Mouse (Mus musculus): Measurements from ENCODE around the gene Grem1. TPM values are rescaled to one million over a fixed set of nuclear protein-coding genes. Genes with fewer than 3 reads are reported as not detected.
A peak's percentile ranks its signal among the peaks of the same experiment; 100 is the strongest.

The Grem1 gene
- polyA plus RNA-seq, 1 experiment = 0.04 TPM

DNA sequence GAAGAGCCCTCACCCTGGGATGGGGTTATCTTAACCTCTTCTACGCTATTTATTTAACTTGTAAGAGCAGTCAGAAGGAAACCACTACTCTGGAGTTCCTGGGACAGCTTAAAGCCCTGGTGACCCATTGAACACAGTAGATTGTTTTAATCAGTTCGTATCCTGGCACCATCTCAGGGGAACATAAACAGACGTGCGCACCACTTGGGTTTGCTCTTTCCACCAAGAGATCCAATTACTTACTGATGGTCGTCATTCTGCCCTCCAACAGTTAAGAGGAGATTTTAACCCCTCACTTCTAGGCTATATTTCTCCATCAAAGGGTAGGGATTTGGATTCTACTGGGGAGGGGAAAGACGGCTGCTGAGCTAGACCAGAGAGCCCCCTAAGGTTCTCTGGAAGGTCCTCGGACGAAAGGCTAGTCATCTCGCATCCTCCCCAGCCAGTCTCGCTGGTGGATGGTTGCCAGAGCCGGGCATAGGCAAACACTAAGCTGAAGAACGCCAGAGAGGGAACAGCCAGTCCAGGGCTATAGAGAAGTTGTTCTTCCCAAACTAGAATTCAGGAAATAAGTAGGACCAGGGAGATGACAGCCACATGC lies 1.4 kb downstream of the Grem1 start:
- H3K4me3 ChIP-seq (ENCODE audit: control insufficient read depth, low read depth, low read length) = no peak overlapping the region
- H3K27ac ChIP-seq (ENCODE audit: control insufficient read depth, insufficient read depth, low read depth, low read length) = no peak overlapping the region
- H3K36me3 ChIP-seq (ENCODE audit: control insufficient read depth, insufficient read depth, low read length) = no peaks in the 10 kb centered on the region
- 0 out of 2 replicates have a peak, but pooled peaks cover 2% of the 10 kb centered on the region for H3K27me3 ChIP-seq (ENCODE audit: control insufficient read depth, insufficient read depth, low read length)
- H3K4me1 ChIP-seq (ENCODE audit: control insufficient read depth, insufficient read depth, low read length) = peaks cover 9% of the 10 kb centered on the region; the same call in 1 of the 2 replicates
- TF ChIP-seq CTCF (IDR thresholded peaks at IDR 0.05; ENCODE audit: control insufficient read depth, insufficient read depth, insufficient replicate concordance, low read depth, low read length) = no peak
- TF ChIP-seq POLR2A (IDR thresholded peaks at IDR 0.05; ENCODE audit: control insufficient read depth, low read depth, low read length) = no peak

DNA sequence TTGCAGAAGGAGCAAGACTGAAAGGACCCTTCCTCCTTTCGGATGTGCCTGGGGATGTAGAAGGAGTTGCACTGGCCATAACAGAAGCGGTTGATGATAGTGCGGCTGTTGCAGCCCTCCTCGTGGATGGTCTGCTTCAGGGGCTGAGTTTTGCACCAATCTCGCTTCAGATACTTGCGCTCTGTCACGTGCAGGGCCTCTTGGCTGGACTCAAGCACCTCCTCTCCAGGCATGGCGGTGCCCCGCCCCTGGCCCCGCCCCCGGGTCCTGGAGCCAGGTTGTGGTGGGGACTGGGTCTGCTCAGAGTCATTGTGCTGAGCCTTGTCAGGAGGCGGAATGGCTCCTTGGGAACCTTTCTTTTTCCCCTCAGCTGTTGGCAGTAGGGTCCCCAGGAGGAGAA lies 8.7 kb downstream of the Grem1 start:
- Histone ChIP-seq H3K36me3 (ENCODE audit: control insufficient read depth, insufficient read depth, low read length) (no peaks in the 10 kb centered on the region), H3K27me3 (ENCODE audit: control insufficient read depth, insufficient read depth, low read length) (no peaks in the 10 kb centered on the region), H3K4me3 (ENCODE audit: control insufficient read depth, low read depth, low read length) (peak overlapping the region; percentile 31), H3K4me1 (ENCODE audit: control insufficient read depth, insufficient read depth, low read length) (peaks cover 8% of the 10 kb centered on the region), H3K27ac (ENCODE audit: control insufficient read depth, insufficient read depth, low read depth, low read length) (no peak overlapping the region)
- TF ChIP-seq POLR2A (IDR thresholded peaks at IDR 0.05; ENCODE audit: control insufficient read depth, low read depth, low read length) (no peak), CTCF (IDR thresholded peaks at IDR 0.05; ENCODE audit: control insufficient read depth, insufficient read depth, insufficient replicate concordance, low read depth, low read length) (no peak)

GRCm38 (mm10) chr2:113749309-113749708 lies 9.1 kb downstream of the Grem1 start:
- H3K27ac ChIP-seq (ENCODE audit: control insufficient read depth, insufficient read depth, low read depth, low read length) = no peak overlapping the region
- no peak for TF ChIP-seq POLR2A (IDR thresholded peaks at IDR 0.05; ENCODE audit: control insufficient read depth, low read depth, low read length)
- TF ChIP-seq CTCF (IDR thresholded peaks at IDR 0.05; ENCODE audit: control insufficient read depth, insufficient read depth, insufficient replicate concordance, low read depth, low read length) = no peak
- H3K36me3 ChIP-seq (ENCODE audit: control insufficient read depth, insufficient read depth, low read length) = no peaks in the 10 kb centered on the region
- H3K27me3 ChIP-seq (ENCODE audit: control insufficient read depth, insufficient read depth, low read length) = no peaks in the 10 kb centered on the region
- H3K4me1 ChIP-seq (ENCODE audit: control insufficient read depth, insufficient read depth, low read length) = peaks cover 8% of the 10 kb centered on the region
- H3K4me3 ChIP-seq (ENCODE audit: control insufficient read depth, low read depth, low read length) = peak overlapping the region; percentile 31

- TF ChIP-seq POLR2A (IDR thresholded peaks at IDR 0.05; ENCODE audit: control insufficient read depth, low read depth, low read length) (no peak), CTCF (IDR thresholded peaks at IDR 0.05; ENCODE audit: control insufficient read depth, insufficient read depth, insufficient replicate concordance, low read depth, low read length) (no peak)
- Histone ChIP-seq H3K36me3 (ENCODE audit: control insufficient read depth, insufficient read depth, low read length) (no peaks in the 10 kb centered on the region), H3K4me1 (ENCODE audit: control insufficient read depth, insufficient read depth, low read length) (no peaks in the 10 kb centered on the region), H3K4me3 (ENCODE audit: control insufficient read depth, low read depth, low read length) (no peak overlapping the region), H3K27ac (ENCODE audit: control insufficient read depth, insufficient read depth, low read depth, low read length) (no peak overlapping the region), H3K27me3 (ENCODE audit: control insufficient read depth, insufficient read depth, low read length) (no peaks in the 10 kb centered on the region)
Observed at GRCm38 (mm10) chr2:113728581-113728980, 29.9 kb downstream of the Grem1 start.

DNA sequence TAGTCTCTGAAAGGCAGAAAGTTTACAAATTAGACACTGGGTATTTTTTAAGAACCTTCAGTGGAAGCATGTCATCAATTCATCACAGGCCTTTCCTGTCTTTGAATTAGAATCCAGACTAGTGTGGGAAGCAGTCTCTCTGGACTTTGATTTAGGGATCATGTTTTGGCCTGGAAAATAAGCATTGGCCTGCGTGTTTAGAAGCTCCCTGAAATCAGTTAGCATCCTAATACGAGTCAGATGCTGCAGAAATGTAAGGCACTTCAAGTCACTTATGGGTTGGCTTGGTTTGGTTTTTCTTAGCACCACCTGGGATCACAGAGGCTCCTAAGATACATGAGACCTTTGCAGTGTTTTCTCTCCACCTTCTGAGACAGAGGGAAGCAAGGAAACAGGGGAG lies 43.6 kb downstream of the Grem1 start:
- H3K27me3 ChIP-seq (ENCODE audit: control insufficient read depth, insufficient read depth, low read length) = no peaks in the 10 kb centered on the region
- H3K27ac ChIP-seq (ENCODE audit: control insufficient read depth, insufficient read depth, low read depth, low read length) = no peak overlapping the region
- H3K36me3 ChIP-seq (ENCODE audit: control insufficient read depth, insufficient read depth, low read length) = no peaks in the 10 kb centered on the region
- H3K4me1 ChIP-seq (ENCODE audit: control insufficient read depth, insufficient read depth, low read length) = no peaks in the 10 kb centered on the region
- H3K4me3 ChIP-seq (ENCODE audit: control insufficient read depth, low read depth, low read length) = no peak overlapping the region
- TF ChIP-seq CTCF (IDR thresholded peaks at IDR 0.05; ENCODE audit: control insufficient read depth, insufficient read depth, insufficient replicate concordance, low read depth, low read length) (no peak), POLR2A (IDR thresholded peaks at IDR 0.05; ENCODE audit: control insufficient read depth, low read depth, low read length) (no peak)

DNA sequence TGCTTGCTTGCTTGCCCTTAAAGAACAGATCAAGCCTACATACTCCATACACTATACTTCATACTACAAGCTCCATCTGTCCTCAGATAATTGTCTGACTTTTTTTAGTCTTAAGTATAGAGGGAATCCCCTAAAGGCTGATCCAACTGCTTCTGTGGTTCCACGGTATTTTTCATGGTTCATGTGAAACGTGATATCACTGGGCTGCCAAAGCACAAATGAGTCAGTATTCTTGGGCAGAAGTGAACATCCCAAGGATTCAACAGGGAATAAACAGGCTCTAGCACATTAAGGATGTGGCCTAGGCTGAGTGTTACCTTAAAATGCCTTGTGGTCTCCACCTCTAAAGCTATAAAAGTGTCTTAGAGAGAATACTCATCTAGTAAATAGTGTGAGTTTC lies 45.0 kb downstream of the Grem1 start:
- H3K4me1 ChIP-seq (ENCODE audit: control insufficient read depth, insufficient read depth, low read length) = no peaks in the 10 kb centered on the region
- H3K4me3 ChIP-seq (ENCODE audit: control insufficient read depth, low read depth, low read length) = no peak overlapping the region
- no peak overlapping the region for H3K27ac ChIP-seq (ENCODE audit: control insufficient read depth, insufficient read depth, low read depth, low read length)
- H3K36me3 ChIP-seq (ENCODE audit: control insufficient read depth, insufficient read depth, low read length) = no peaks in the 10 kb centered on the region
- H3K27me3 ChIP-seq (ENCODE audit: control insufficient read depth, insufficient read depth, low read length) = no peaks in the 10 kb centered on the region
- TF ChIP-seq CTCF (IDR thresholded peaks at IDR 0.05; ENCODE audit: control insufficient read depth, insufficient read depth, insufficient replicate concordance, low read depth, low read length) (no peak), POLR2A (IDR thresholded peaks at IDR 0.05; ENCODE audit: control insufficient read depth, low read depth, low read length) (no peak)

DNA sequence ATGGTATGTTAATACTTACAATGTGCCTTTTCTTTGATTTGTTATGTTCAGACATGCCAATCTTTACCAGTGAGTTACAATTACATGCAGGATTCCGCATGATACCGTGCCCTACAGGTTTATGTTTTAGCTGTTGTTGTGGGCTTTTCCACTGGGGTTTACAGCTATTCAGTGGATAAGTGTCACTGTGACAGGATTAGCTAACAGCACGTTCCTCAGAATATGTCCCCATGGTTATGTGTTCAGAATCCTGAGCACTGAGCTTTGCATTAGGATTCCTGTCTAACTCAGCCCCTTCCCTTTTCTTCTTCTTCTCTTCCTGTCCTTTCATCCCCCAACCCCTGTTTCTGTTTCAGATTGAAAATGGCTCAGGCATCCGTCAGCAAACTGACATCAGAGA lies 50.9 kb downstream of the Grem1 start:
- no peaks in the 10 kb centered on the region for H3K36me3 ChIP-seq (ENCODE audit: control insufficient read depth, insufficient read depth, low read length)
- peak overlapping the region; percentile 61; the same call in 1 of the 2 replicates for H3K4me3 ChIP-seq (ENCODE audit: control insufficient read depth, low read depth, low read length)
- H3K27ac ChIP-seq (ENCODE audit: control insufficient read depth, insufficient read depth, low read depth, low read length) = no peak overlapping the region
- TF ChIP-seq POLR2A (IDR thresholded peaks at IDR 0.05; ENCODE audit: control insufficient read depth, low read depth, low read length) = no peak
- TF ChIP-seq CTCF (IDR thresholded peaks at IDR 0.05; ENCODE audit: control insufficient read depth, insufficient read depth, insufficient replicate concordance, low read depth, low read length) = no peak
- H3K27me3 ChIP-seq (ENCODE audit: control insufficient read depth, insufficient read depth, low read length) = no peaks in the 10 kb centered on the region
- no peaks in the 10 kb centered on the region for H3K4me1 ChIP-seq (ENCODE audit: control insufficient read depth, insufficient read depth, low read length)

Measured in testis, adult 2 months (tissue).